Mouse (Mus musculus) megakaryocyte, embryonic 14.5 days (primary cell): Measurements from ENCODE around the gene Pa2g4.

Experiments
- FLI1 ChIP-seq: IDR thresholded peaks from 2 replicates; pipeline ENCODE4 v1.6.1; 2012; ENCODE audit warnings: low read length, inconsistent platforms, mixed read lengths
- GATA1 ChIP-seq: IDR thresholded peaks from 3 replicates; pipeline ENCODE4 v1.6.1; 2012; ENCODE audit warnings: mixed read lengths, low read length, inconsistent platforms, borderline replicate concordance

- TF ChIP-seq GATA1: no peak
- TF ChIP-seq FLI1: no peak
Observed at GRCm38 (mm10) chr10:128511761-128512160, 54.0 kb downstream of the Pa2g4 start.
